Mouse (Mus musculus) heart, adult 2 months (tissue): Measurements from ENCODE around the gene Rab23. TPM values are rescaled to one million over a fixed set of nuclear protein-coding genes. Genes with fewer than 3 reads are reported as not detected.
A peak's percentile ranks its signal among the peaks of the same experiment; 100 is the strongest.

ENCODE experiments used
- DNase-seq, 2 experiments: peaks; one replicate each; pipeline ENCODE4 v3.0.0; 2021
- H3K27ac ChIP-seq: fragments of 200-600 bp; 2 replicates; pipeline ENCODE4 v1.8.1; 2022
- H3K27me3 ChIP-seq: fragments of 200-500 bp; 2 replicates; pipeline ENCODE4 v1.6.1; 2012; ENCODE audit warnings: mild to moderate bottlenecking, low read length, inconsistent platforms, mixed read lengths; ENCODE audit not compliant: control insufficient read depth, insufficient read depth
- H3K36me3 ChIP-seq: fragments of 200-500 bp; 2 replicates; pipeline ENCODE4 v1.6.1; 2012; ENCODE audit warnings: low read length, inconsistent platforms; ENCODE audit not compliant: control insufficient read depth, insufficient read depth
- H3K4me1 ChIP-seq: fragments of 200-500 bp; 2 replicates; pipeline ENCODE4 v1.6.1; 2011; ENCODE audit warnings: low read length; ENCODE audit not compliant: control insufficient read depth, insufficient read depth
- H3K4me3 ChIP-seq: fragments of 200-600 bp; 2 replicates; pipeline ENCODE4 v1.8.1; 2022
- H3K79me2 ChIP-seq: fragments of 200-500 bp; replicated peaks from 2 replicates; pipeline ENCODE4 v1.6.1; 2012; ENCODE audit warnings: mild to moderate bottlenecking, inconsistent platforms, low read length, moderate library complexity, mixed read lengths; ENCODE audit not compliant: control insufficient read depth, insufficient read depth
- H3K9ac ChIP-seq: fragments of 200-500 bp; 2 replicates; pipeline ENCODE4 v1.6.1; 2012; ENCODE audit warnings: low read depth, mild to moderate bottlenecking, control low read depth, inconsistent platforms, low read length, mixed read lengths
- CTCF ChIP-seq: fragments of 200-600 bp; IDR thresholded peaks from 2 replicates; pipeline ENCODE4 v1.8.1; 2022; ENCODE audit warnings: antibody characterized with exemption, mild to moderate bottlenecking, moderate library complexity
- EP300 ChIP-seq: fragments of 200-500 bp; IDR thresholded peaks from 2 replicates; pipeline ENCODE4 v1.6.1; 2011; ENCODE audit warnings: low read depth, low read length, control low read depth; ENCODE audit not compliant: insufficient read depth
- POLR2A ChIP-seq: fragments of 200-500 bp; IDR thresholded peaks from 2 replicates; pipeline ENCODE4 v1.6.1; 2011; ENCODE audit warnings: mild to moderate bottlenecking, low read depth, low read length, control low read depth; ENCODE audit not compliant: insufficient read depth
- WGBS: fragments of 180-500 bp; shearing (Covaris S2); methylation state at CpG from one replicate; pipeline ENCODE4 v1.1.7; 2018; 5-methylcytosine and 5-hydroxymethylcytosine counted together
- intact Hi-C: fragments of 180-260 bp; cut with DNase I; formaldehyde crosslinking; loops from one replicate; pipeline ENCODE4 v1.15.1; 2025
- polyA plus RNA-seq: library from polyadenylated mRNA; depleted of rRNA; stranded (reverse); fragments of >200 nt; gene quantifications from 2 replicates; pipeline ENCODE4 v1.2.3, GENCODE M21; 2012
- total RNA-seq, 2 experiments: library from RNA; stranded (reverse); gene quantifications; 2 replicates each; pipeline ENCODE4 v1.2.3; 2021

The Rab23 gene
- total and polyA plus RNA-seq, 3 experiments: 5.3 to 10.6 (median 8.1) TPM

- no peak overlapping the region for H3K4me3 ChIP-seq
- WGBS: 59% methylated on average over 7 of the region's 7 CpGs
- H3K36me3 ChIP-seq: no peaks in the 10 kb centered on the region
- peaks cover 3% of the 10 kb centered on the region for H3K4me1 ChIP-seq
- no peaks in the 10 kb centered on the region for H3K27me3 ChIP-seq
- H3K79me2 ChIP-seq: no peaks in the 10 kb centered on the region
- H3K9ac ChIP-seq: no peak overlapping the region
- intact Hi-C loops: loop anchor here (10.0 kb wide), 1 partner anchor 209 kb away; no protein-coding TSS in a partner anchor
- DNase-seq: no peak
- TF ChIP-seq EP300: no peak
- TF ChIP-seq CTCF: no peak
- no peak for TF ChIP-seq POLR2A
- no peak overlapping the region for H3K27ac ChIP-seq
Measured at GRCm38 (mm10) chr1:33755799-33756198, 36.1 kb downstream of the Rab23 start.

- H3K79me2 ChIP-seq: no peaks in the 10 kb centered on the region
- H3K27ac ChIP-seq: no peak overlapping the region; the same call in 1 of the 2 replicates
- H3K4me3 ChIP-seq: peak overlapping the region; percentile 89
- intact Hi-C loops: loop anchor here (10.0 kb wide), 1 partner anchor 208 kb away; no protein-coding TSS in a partner anchor
- H3K36me3 ChIP-seq: no peaks in the 10 kb centered on the region
- WGBS: 29% methylated on average over 18 of the region's 18 CpGs
- TF ChIP-seq POLR2A: no peak
- no peak for TF ChIP-seq EP300
- no peak for TF ChIP-seq CTCF
- DNase-seq: no peak
- H3K4me1 ChIP-seq: peaks cover 3% of the 10 kb centered on the region
- H3K27me3 ChIP-seq: no peaks in the 10 kb centered on the region
- peak overlapping the region; percentile 78; the same call in 1 of the 2 replicates for H3K9ac ChIP-seq
Measured at GRCm38 (mm10) chr1:33756258-33757032, 36.8 kb downstream of the Rab23 start.

GRCm38 (mm10) chr1:33757033-33757413 lies 37.3 kb downstream of the Rab23 start:
- H3K27ac ChIP-seq: peak overlapping the region; percentile 93
- peaks cover 3% of the 10 kb centered on the region for H3K4me1 ChIP-seq
- WGBS: under 1% methylated on average over 14 of the region's 14 CpGs
- peak; percentile 18 to 40 for DNase-seq
- intact Hi-C loops: loop anchor here (10.0 kb wide), 1 partner anchor 208 kb away; no protein-coding TSS in a partner anchor
- H3K79me2 ChIP-seq: no peaks in the 10 kb centered on the region
- no peaks in the 10 kb centered on the region for H3K36me3 ChIP-seq
- H3K4me3 ChIP-seq: peak overlapping the region; percentile 89
- peak overlapping the region; percentile 78 for H3K9ac ChIP-seq
- no peaks in the 10 kb centered on the region for H3K27me3 ChIP-seq
- TF ChIP-seq POLR2A (no peak), CTCF (no peak), EP300 (no peak)

DNA sequence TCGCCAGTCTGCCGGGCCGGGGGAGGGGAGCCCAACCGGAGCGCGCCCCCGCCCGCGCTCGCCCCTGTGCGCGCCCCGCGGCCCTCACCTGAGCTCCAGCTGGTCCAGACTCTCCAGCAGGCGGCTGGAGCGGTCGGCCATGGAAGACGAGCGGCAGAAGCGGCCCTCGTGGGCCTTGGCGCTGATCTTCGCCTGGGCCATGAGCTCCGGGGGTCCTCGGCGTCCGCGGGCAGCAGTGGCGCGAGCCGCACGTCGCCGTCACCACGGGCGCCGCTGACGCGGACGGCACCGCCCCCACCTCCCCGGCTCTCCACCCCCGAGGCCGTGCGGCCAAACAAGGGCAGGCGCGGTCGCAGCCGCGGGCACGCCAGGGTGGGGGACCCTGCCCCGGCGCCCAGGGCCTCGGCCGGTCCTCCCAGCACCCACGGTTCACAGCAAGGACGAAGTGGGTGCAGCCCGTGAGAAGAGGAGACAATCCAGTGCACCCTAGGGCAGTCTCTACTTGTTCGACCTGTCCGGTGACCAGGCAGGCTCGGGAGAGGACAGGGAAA lies 37.9 kb downstream of the Rab23 start, which contains the start of gene Bag2:
Gene Bag2, minus strand, starts transcription at position 305 of the 551 bp plus-strand sequence.
- Histone ChIP-seq H3K4me1 (peaks cover 3% of the 10 kb centered on the region), H3K9ac (peak within 1 kb of the TSS; percentile 78), H3K79me2 (no peaks in the 10 kb centered on the region), H3K27ac (peak within 1 kb of the TSS; percentile 93), H3K27me3 (no peaks in the 10 kb centered on the region), H3K4me3 (peak within 1 kb of the TSS; percentile 89), H3K36me3 (no peaks in the 10 kb centered on the region)
- peak; percentile 82 to 83 for DNase-seq
- intact Hi-C loops: loop anchor here (10.0 kb wide), 1 partner anchor 207 kb away; no protein-coding TSS in a partner anchor
- WGBS: under 1% methylated on average over 61 of the region's 61 CpGs
- TF ChIP-seq EP300: no peak
- peak; percentile 44; the same call in 1 of the 2 replicates for TF ChIP-seq POLR2A
- peak; percentile 39 for TF ChIP-seq CTCF

DNA sequence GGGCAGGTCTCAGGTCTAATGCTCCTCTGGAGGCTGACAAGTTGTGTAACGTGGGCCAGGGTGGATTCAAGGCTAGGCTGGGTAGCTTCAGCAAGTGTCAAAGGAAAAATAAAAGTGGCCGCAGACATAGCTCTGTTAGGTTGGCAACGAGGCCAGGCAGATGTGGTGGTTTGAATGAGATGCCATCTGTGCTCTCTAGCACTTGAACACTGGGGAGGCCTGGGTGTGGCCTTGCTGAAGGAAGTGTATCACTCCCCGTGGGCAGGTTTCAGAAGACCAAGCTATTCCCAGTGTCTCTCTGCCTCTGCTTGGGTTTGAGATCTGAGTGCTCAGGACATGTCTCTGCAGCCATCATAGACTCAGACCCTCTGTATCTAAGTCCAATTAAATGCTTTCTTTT lies 38.8 kb downstream of the Rab23 start:
- H3K27ac ChIP-seq: no peak overlapping the region
- intact Hi-C loops: loop anchor here (10.0 kb wide), 1 partner anchor 206 kb away; no protein-coding TSS in a partner anchor
- no peak for DNase-seq
- 52% methylated on average over 4 of the region's 4 CpGs for WGBS
- H3K36me3 ChIP-seq: no peaks in the 10 kb centered on the region
- no peaks in the 10 kb centered on the region for H3K27me3 ChIP-seq
- no peaks in the 10 kb centered on the region for H3K79me2 ChIP-seq
- H3K4me3 ChIP-seq: no peak overlapping the region
- TF ChIP-seq CTCF (no peak), POLR2A (no peak), EP300 (no peak)
- peaks cover 3% of the 10 kb centered on the region for H3K4me1 ChIP-seq
- H3K9ac ChIP-seq: no peak overlapping the region

- no peaks in the 10 kb centered on the region; the same call in 1 of the 2 replicates for H3K36me3 ChIP-seq
- H3K9ac ChIP-seq: no peak overlapping the region
- H3K4me1 ChIP-seq: no peaks in the 10 kb centered on the region
- H3K27me3 ChIP-seq: no peaks in the 10 kb centered on the region
- H3K79me2 ChIP-seq: no peaks in the 10 kb centered on the region
- no peak overlapping the region for H3K27ac ChIP-seq
- DNase-seq: no peak
- TF ChIP-seq EP300 (no peak), POLR2A (no peak), CTCF (no peak)
- no peak overlapping the region for H3K4me3 ChIP-seq
- WGBS: 86% methylated on average over 2 of the region's 2 CpGs
- intact Hi-C loops: no loop called here
Measured at GRCm38 (mm10) chr1:33763826-33764225, 44.1 kb downstream of the Rab23 start.
